Mouse (Mus musculus): ENCODE results near the gene Itgb6.

Itgb6 gene

DNA sequence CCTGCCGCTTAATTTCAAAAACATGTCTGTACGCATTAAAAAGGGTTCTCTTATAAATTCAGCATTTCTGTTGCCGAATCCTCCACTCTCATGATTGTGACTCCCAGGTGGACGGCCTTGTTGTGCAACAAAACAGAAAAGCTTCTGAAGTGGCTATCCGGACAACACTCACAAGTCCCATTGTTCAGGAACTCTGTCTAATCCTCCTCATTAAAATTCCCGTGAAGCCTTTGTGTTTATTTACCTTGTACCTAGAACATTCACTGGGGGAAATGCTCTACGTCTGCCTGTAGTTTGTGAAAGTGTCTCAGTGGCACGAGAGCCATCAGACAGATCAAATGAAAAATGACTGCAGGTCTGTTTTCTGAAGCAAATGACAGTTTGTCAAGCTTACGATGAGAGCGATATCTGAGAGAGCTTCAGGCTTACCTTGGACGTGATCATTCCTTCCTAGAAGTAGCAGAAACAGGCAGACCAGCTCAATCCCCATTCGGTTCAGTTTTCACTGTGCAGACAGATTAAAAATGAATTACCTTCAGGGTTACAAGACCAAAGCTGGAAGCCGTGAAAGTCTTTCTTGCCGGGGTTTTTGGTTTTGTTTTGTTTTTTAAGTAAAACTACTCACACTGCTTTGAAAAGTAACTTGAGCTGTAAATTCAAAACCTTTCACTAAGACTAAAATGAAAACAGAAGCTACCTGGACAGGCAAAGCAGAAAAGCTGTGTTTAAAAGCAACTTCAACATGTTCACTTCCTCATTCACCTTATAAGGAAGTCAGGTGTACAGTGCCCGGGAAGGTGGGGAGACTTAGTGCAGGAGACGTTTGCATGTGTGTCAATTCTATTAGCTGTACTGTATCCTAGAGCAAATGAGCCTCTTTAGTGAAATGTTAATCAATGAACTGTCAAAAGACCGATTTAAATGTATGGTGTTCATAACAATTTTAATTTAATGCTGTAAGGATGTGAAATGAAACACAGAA, 49.2 kb downstream of the Itgb6 start:
- no peak for DNase-seq (ENCODE audit: low spot score in 2 of 2)

DNA sequence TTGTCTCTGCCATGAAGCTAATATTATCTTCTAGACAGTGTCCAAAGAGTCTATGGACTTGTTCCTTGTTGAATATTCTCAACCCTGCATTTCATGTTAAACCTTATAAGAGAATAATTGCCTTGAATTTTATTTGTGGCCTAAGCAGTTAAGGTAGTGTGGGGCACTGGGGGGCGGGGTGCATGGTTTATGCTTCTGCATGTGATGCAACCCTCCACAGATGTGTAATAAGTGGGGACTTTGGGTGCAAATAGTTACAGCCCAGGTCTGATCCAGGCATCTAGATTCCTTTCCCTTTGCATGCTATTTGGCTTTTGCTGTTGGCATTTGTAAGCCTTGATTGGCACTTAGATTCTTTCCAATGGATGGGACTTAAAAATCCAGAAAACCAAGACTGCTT, 51.2 kb downstream of the Itgb6 start:
- no peak for DNase-seq (ENCODE audit: low spot score in 2 of 2)

DNA sequence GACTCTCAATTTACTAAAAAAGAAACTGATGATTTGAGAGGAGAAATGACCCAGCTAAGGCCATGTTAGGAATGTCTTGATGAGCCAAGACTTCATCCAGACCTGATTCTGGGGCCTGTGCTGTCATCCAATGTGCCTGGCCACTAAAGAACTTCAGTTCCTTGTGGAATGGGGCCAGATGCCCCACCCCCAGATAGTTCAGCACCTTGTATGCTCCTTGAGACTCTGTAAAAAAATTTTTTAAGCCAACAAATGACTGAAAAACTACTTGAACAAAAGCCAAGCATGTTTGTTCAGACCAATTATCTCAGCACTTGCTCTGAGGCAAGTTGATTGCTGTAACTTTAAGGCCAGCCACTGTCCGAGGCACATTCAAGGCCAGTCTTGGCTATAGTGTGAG, 59.4 kb downstream of the Itgb6 start:
- no peak for DNase-seq (ENCODE audit: low spot score in 2 of 2)

DNA sequence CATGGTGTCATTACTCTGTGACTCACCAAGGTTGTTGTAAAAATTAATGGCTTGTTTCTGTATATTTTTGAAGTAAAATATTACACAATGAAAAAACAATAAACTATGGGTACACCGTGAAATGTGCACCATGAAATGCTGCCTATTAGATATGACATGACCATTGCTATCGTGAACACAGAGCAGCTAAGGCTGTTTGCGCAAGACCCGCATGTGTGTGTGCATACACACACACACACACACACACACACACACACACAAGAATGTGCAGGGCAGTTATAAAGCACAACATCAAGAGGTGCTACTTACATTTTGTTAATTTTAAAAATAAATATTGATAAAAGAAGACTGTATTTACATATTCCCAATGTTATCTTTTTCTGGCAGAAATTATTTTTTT, 62.5 kb downstream of the Itgb6 start:
- no peak for DNase-seq (ENCODE audit: low spot score in 2 of 2)

DNA sequence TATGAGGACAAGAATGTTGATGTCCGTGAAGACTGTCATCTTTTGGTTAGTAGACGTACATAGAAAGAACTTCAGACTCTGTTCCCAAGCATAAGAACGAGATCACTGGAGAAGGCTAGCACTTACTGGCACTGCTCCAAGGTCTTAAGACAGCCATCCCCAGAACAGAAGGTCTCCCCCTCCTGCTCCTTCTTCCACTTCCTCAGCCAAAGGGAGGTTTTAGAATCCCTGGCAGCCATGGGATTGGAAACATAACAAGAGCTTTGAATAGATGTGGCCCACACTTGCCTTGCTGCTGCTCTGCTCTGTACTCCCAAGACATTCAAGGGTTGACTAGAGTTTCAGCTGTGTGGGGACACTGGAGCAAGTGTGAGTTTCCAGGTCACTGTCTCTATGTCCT, 63.5 kb downstream of the Itgb6 start:
- DNase-seq (ENCODE audit: low spot score in 2 of 2), result no peak

DNA sequence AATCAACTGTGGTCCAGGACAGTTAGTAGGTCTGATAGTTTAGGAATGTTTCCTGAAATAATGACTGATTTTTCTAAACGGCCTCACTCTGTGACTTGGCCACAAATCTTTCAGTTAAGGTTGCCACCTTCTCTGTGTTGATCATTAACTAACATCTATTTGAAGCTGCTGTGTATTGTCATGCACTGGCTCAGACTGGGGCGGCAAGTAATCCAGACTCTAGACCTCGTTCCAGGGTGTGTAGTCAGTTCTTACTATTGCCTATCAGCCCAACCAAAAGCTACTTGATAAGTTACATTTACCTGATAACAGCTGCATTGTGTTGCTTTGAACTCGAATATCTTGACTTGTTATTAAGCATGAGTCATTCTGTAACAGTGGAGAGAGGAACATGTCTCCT, 67.6 kb downstream of the Itgb6 start:
- DNase-seq (ENCODE audit: low spot score in 2 of 2), result no peak

DNA sequence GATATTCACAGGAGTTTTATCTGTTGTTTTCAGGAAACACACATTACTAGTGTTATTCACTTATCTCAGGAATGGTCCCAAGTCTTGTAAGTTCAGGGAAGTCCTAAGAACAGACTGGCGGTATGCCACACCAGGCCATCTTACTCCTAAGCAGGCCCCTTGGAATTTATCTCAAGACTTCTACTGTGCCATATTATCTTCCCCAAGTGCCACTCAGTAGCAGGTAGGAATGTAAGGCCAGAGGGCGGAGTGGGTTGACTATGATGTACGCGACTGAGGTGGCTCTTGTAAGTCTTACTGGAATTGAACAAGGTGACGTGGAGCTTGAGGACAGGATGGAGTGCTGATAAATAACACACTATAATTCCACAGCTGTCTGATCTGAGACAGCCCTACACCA, 72.3 kb downstream of the Itgb6 start:
- no peak for DNase-seq (ENCODE audit: low spot score in 2 of 2)

DNA sequence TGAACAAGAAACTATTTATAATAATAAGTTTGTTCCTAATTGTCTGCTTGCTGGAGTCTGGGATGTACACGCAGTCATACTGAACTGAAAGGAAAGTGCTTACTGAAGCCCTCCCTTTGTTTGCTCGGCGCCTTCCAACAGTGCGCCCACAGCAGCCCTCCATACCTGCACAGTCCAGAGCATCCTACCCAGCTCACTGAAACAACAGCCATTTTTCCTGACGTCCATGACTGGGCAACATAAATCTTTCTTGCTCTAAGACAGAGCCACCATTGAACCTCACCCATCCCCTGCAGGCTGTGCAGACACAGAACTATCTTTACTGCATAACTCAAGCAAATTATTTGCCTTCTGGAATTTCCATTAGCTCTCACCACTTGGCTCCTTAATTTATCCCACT, 74.8 kb downstream of the Itgb6 start:
- DNase-seq (ENCODE audit: low spot score in 2 of 2), result no peak

DNA sequence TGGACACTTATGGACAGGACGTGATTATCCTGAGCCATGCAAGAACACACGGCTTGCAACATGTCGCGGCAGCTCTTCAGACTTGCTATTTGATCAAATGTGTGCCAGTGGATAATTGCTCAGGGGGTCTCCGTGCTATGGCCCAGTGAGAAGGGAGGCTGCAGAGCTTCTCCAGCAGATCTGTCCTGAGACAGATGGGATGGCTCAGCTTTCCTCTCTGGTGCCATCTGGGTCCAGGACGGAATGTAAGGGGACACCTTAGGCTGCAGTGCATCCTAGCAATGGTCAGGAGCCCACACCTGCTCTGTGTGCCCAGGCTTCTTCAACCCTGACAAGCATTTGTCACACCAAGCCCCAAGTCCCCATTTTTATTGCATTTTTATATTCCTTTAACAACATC, 75.9 kb downstream of the Itgb6 start:
- DNase-seq (ENCODE audit: low spot score in 2 of 2), result no peak

DNA sequence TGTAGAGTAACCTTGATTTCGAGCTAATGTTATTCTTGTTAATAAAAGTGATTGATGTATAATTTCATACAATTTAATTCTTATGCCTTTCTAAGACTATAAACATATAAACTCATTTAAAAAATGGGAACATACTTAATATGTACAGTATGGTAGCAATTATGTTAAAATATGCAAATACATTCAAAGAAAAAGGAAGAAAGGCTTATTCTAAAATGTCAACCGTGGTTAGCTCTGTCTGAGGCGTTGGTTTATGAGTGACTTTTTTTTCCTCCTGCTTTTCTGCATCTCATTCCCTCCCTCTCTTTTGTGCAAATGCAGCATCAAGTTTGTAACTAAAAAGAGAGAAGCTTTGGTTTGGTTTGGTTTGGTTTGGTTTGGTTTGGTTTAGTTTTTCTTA, 79.0 kb downstream of the Itgb6 start:
- no peak for DNase-seq (ENCODE audit: low spot score in 2 of 2)

DNA sequence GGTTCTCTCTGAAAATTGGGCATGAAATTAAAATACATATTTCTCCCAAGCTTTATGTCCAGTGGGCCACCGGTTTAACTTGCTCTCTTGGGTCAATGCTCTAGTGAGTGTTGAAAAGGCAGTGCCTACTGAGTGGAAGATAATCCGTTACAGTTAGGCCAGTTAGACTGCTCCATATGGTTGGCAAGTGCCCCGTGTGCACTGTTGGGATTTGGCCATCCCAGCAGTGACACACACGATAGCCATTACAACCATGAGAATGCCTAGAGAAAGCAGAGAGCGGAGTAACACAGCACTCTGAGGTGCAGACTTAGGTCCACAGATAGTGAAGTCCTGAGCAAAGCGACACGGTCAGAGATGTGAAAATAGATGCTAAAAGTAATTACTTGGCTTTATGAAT, 79.8 kb downstream of the Itgb6 start:
- no peak for DNase-seq (ENCODE audit: low spot score in 2 of 2)

DNA sequence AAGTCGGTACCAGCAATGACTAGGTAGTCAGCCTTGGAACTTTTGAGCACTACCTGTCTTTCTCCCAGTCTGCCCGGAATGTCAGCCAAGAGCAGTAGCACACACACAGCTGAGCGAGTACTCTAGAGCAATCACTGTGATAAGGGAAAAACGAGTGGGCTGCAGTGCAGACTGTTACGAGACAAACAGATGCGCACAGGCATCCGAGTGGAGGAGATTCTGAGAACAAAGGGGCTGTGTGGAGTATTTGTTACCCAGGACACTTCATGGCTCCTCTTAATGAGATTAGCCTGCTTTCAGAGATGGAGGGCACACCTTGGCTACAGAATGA, 82.1 kb downstream of the Itgb6 start:
- no peak for DNase-seq (ENCODE audit: low spot score in 2 of 2)

DNA sequence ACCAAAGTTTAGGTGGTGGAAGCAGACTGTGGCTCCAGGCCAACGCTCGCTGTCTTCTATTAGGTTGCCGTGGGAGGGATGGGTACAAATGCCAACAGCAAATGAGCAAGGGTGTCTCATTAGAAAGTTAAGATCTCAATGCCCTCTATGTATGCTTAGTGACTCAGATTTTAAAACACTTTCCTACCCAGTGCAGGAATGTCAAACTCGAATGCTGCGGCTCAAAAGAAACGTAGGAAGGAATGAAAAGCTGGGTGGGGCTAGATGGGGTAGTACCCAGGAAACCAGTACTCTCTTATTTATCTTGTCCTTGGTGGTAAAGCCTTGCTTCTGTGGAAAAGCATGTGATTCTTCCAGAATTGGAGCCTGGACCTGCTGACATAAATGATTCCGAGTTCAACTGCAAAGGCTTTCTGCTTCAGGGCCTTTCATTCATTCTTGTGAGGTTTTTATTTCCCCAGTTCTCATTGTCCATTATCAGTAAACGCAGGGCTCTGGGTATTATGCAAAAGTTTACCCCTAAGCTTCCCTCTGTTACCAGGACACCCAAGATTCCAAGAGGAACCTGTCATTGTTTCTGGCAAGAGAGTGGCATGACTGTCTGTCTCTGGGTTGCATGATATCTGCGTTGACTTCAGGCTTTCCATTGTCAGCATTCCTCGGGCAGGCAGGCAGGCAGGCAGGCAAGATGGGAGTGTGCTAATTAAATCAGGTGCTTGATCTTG, 82.7 kb downstream of the Itgb6 start:
- no peak for DNase-seq (ENCODE audit: low spot score in 2 of 2)

DNA sequence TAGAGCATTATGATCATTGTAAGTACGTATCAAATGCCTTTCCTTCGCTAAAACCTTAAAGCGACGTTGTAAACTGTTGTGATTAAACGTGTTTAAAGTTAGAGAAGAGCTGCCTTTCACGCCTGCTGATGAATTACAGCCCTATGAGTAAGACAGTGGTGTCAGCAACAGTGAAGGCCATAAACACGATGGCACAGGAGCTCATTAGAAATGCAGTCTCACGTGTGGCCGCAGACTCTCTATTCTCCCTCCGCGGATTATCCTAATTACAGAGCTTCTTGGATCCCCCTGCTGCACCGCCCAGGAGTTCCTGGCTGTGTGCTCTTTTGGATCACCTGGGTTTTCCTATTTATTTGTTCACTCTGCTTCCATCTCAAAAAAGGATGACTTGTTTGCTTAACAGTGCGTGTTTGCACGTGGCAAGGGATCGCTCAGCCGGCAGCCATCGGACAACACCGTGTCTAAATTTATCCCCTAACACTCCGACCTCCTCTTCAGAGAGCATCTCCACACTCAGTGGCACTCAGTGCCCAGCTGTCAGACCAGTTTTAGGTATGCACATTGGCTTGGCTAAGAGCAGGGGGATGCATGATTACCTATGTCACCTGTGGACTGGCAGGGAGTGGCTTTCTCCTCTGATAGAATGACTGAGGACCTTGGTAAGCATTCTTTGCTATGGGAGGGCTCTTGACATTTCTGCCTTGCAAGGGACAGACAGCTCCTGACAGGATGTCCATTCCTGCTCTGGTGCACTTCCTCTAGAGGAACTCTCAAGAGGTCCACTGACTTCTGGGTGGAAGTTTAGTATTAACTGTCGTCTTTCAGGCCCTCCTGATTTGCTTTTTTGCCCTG, 85.3 kb downstream of the Itgb6 start:
- DNase-seq (ENCODE audit: low spot score in 2 of 2), result no peak

DNA sequence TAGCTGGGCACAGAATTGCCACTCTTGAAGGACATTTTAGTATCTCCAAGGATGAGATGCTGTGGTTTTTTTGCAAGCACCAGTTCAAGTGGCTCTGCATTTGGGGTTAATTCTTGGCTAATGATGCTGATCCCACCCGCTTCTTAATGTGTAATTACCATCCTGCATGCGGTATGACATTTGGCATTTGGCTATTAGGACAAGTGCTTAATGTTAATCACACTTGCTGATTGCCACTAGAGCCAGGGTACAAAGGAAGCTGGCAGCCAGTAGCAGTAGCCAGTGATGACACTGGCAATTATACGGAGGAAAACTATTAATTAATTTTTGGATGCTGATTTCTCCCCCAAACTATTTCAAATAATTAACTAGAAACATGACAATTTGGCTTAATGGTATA, 86.0 kb downstream of the Itgb6 start:
- no peak for DNase-seq (ENCODE audit: low spot score in 2 of 2)

DNA sequence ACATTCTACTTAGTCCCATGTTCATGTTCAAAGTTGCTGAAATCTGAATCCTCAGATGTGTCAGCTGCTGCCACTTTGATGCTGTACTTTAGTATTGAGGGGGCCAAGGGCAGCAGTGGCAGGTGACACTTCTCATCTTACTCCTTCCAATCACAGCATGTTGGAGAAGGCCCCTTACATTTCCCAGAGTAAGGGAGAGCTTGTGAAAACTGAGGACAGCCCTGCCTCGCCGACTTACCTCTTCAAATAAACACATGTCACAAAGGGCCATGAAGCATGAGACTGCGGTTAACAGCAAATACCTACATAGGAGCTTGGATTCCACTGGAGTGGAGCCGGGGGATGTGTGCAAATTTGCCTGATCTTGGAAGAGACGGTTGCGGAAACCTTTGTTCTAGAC, 86.4 kb downstream of the Itgb6 start:
- no peak for DNase-seq (ENCODE audit: low spot score in 2 of 2)

DNA sequence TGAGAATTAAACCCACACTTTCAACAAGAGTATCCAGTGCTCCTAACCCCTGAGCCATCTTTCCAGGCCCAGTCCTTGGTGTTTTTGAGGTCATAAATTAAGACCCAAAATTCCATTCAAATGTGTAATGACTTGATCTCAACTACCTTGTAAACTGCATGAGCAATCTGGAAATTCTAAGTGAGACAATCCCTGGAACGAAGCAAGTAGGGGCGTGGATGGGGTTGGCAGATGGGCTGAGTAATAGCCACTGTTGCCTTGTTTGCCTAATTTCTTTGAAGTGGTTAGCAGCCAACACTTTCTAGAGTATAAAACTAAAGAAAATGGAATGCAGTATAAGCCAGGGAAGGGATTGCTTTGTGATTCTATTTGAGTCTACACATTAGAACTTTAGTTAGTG, 89.7 kb downstream of the Itgb6 start:
- no peak for DNase-seq (ENCODE audit: low spot score in 2 of 2)

DNA sequence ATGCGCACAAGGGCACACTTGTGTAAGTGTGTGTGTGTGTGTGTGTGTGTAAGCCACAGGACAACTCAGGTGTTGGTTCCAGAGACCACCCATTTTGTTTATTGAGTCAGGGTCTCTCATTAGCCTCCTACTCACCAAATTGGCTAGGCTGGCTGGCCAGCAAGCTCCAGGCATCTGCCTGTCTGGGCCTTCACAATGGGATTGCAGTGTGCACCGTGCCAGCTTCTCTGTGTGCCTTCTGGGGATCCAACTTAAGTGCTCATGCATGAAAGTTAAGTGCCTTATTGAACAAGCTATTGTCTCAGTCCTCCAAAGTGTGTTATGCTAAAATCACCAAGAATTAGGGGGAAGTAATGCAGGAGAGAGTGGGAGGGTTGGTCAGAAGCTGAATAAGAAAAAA, 92.1 kb downstream of the Itgb6 start:
- DNase-seq (ENCODE audit: low spot score in 2 of 2), result no peak

DNA sequence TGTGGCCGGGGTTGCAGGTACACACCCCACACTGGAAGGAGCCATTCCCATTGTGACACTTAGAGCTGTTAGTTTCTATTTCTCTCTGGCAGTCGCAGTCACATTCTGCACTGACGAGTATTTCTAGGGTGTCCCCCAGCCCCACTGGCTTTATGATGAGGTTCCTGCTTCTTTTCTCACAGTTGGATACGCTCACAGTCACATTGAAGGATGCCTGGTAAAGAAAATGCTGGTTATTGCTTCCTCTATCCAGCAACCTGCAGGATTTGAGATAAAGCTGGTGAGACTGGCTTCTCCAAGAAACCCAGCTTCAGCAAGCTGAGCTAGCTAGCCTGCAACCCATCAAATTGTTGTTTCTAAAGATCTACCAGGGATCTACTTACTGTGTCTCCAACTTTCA, 94.5 kb downstream of the Itgb6 start:
- DNase-seq (ENCODE audit: low spot score in 2 of 2), result no peak

DNA sequence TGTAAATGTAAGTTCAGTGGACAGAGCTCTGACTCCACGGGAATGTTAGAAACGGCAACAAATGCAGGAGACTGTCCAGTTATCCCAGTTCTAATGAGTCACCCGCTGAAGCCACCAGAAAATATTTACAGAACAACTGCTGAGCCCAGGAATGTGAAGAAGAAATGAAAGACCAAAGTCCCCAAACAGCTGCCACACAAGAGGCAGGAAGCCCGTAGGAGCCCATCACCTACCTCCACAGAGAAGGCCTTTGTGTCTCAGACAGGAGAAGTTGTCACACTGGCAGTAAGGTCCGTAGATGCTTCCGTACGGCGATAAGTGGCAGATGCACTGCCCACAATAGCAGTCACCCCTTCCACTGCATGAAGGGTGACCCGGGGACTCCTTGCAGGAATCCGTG, 94.9 kb downstream of the Itgb6 start:
- no peak for DNase-seq (ENCODE audit: low spot score in 2 of 2)

DNA sequence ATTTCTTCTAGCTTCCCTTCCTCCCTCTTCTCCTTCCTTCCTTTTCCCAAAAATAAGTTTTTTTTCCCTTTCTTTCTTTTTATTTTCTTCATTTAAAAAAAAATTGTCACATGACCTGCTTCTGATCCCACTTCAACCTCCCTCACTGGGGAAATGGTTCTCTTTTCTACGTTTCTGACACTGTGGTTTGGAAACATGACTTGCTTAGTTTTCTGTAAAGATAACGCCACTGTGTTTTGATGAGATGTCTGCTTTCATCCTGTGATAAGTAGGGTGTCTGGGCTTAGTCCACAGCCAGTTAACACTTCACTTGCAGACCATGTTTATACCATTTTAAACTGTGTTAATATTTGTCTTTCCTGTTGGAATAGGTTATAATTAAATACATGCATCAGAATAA, 96.7 kb downstream of the Itgb6 start:
- no peak for DNase-seq (ENCODE audit: low spot score in 2 of 2)

DNA sequence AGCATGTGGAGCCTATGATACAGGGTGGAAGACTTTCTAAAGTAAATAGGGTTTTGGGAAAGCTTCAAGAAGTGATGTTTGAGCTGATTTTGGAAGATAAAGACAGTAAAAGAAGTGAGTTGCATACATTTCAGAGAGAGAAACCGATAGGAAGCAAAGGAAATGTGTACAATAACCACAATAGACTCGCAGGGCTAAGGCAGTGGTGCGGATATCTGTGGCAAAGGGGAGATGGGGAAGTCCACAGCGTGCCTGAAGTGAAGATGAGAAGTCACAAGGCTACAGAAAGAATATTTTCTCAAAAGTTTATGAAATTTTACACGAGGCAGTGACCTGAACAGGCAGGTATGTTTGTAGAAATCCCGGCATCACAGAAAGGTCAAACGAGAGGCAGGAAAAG, 100.3 kb downstream of the Itgb6 start:
- no peak for DNase-seq (ENCODE audit: low spot score in 2 of 2)
